Mouse (Mus musculus) stomach, embryonic 16.5 days (tissue): Measurements from ENCODE around the gene Klhl12. TPM values are rescaled to one million over a fixed set of nuclear protein-coding genes. Genes with fewer than 3 reads are reported as not detected.
A peak's percentile ranks its signal among the peaks of the same experiment; 100 is the strongest.
"Not testable (repeated sequence)": the region's sequence is repeated elsewhere in the genome, so short reads cannot be mapped to it uniquely, and the experiment has no call there.

Source experiments
- ATAC-seq: fragments of 200-750 bp; cut with Nextera tagmentation; 2 replicates; pipeline ENCODE4 v1.8.0; 2017; ENCODE audit warnings: moderate number of reproducible peaks, moderate TSS enrichment; ENCODE audit not compliant: insufficient read depth, low FRiP score
- H3K27ac ChIP-seq: fragments of 300-500 bp; sonication (generic); 2 replicates; pipeline ENCODE4 v1.5.1; 2014; ENCODE audit warnings: low read length
- H3K27me3 ChIP-seq: fragments of 300-500 bp; sonication (generic); 2 replicates; pipeline ENCODE4 v1.6.1; 2014; ENCODE audit warnings: low read length, control low read depth, mixed read lengths; ENCODE audit not compliant: control insufficient read depth, insufficient read depth
- H3K36me3 ChIP-seq: fragments of 300-500 bp; sonication (generic); 2 replicates; pipeline ENCODE4 v1.6.1; 2014; ENCODE audit warnings: low read length; ENCODE audit not compliant: control insufficient read depth, insufficient read depth
- H3K4me1 ChIP-seq: fragments of 300-500 bp; sonication (generic); 2 replicates; pipeline ENCODE4 v1.6.1; 2014; ENCODE audit warnings: low read length, control low read depth, mixed read lengths; ENCODE audit not compliant: control insufficient read depth, insufficient read depth
- H3K4me2 ChIP-seq: fragments of 300-500 bp; sonication (generic); 2 replicates; pipeline ENCODE4 v1.6.1; 2014; ENCODE audit warnings: low read depth, low read length, mixed read lengths
- H3K4me3 ChIP-seq: fragments of 300-500 bp; sonication (generic); replicated peaks from 2 replicates; pipeline ENCODE4 v1.5.1; 2014; ENCODE audit warnings: mild to moderate bottlenecking, low read length
- H3K9ac ChIP-seq: fragments of 300-500 bp; sonication (generic); 2 replicates; pipeline ENCODE4 v1.6.1; 2014; ENCODE audit warnings: low read length
- H3K9me3 ChIP-seq: fragments of 300-500 bp; sonication (generic); replicated peaks from 2 replicates; pipeline ENCODE4 v1.6.1; 2016; ENCODE audit warnings: low read length, control low read depth; ENCODE audit not compliant: control insufficient read depth
- WGBS: fragments of 180-500 bp; shearing (Covaris S2); extraction: QIAGEN DNeasy Blood & Tissue Kit; methylation state at CpG from one replicate; pipeline ENCODE4 v1.1.7; 2014; 5-methylcytosine and 5-hydroxymethylcytosine counted together
- polyA plus RNA-seq: library from polyadenylated mRNA; unstranded; fragments of >200 nt; fragmentation: Nextera tagmentation; extraction: Ambion mirVana; gene quantifications from 2 replicates; pipeline ENCODE4 v1.2.1, GENCODE M21; 2015

Klhl12 gene
- polyA plus RNA-seq, 1 experiment from 2014 or later: 23.1 TPM

DNA sequence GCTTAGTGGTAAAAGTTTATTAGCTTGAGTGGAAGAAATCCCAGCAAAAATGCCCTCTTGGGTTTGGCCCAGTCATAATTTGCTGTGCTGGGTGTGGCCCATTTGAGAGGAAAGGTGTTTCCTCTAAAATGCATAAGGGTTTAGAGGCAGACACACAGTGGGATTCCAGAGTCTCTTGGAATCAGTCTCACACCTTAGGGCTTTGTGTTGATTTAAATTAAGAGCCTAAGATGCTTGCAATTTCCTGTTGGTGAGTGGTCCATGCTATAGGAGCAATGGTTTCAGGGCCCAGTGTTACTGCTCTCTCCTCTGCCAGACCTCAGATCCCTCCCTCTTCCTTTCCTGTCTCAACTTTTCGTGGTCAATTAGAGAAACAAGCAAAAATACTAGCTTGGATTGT is 36.2 kb upstream of the Klhl12 start:
- no peaks in the 10 kb centered on the region for H3K27me3 ChIP-seq
- WGBS: 38% methylated on average over 1 of the region's 1 CpGs
- no peak overlapping the region for H3K9ac ChIP-seq
- peak overlapping the region; percentile 8; the same call in 1 of the 2 replicates for H3K4me2 ChIP-seq
- peak overlapping the region; percentile 5 for H3K27ac ChIP-seq
- H3K4me1 ChIP-seq: peaks cover 59% of the 10 kb centered on the region
- ATAC-seq: no peak
- no peak overlapping the region for H3K4me3 ChIP-seq
- H3K36me3 ChIP-seq: no peaks in the 10 kb centered on the region
- no peaks in the 10 kb centered on the region for H3K9me3 ChIP-seq

DNA sequence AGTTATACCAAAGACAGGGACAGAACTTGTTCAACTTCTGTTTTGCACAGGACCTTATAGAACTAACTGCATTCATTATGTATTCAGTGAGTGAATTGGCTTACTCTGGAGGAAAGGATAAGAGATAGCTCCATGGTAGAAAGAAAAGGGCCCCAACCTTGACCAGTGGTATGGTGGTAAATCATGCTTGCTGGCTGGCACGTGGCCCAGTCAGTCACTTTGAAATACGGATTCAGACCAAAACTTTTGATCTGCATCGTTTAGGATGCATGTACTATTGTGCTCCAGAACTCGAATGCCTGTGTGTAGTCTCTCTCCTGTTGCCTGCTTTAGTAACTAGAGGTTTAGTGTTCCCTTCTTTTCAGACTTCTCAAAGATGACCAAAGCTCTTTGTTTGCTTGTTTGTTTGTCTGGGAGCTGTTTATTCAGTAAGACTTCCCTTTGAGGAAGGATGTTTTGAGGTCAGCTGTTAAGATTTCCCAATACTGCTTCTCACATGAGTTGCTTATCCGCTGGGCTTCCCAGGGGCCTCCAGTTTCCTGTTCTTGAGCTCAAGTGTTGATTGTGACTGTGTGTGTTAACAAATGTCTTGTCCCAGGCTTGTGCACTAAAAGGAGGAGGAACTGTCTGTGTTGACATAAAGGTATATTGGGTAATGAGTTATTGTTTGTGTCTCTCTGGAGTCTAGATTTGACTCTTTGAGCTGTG is 35.4 kb upstream of the Klhl12 start:
- no peaks in the 10 kb centered on the region for H3K27me3 ChIP-seq
- WGBS: 47% methylated on average over 5 of the region's 5 CpGs
- H3K4me3 ChIP-seq: no peak overlapping the region
- H3K9me3 ChIP-seq: no peaks in the 10 kb centered on the region
- H3K27ac ChIP-seq: peak overlapping the region; percentile 5
- H3K9ac ChIP-seq: no peak overlapping the region
- H3K4me1 ChIP-seq: peaks cover 53% of the 10 kb centered on the region
- H3K36me3 ChIP-seq: 0 out of 2 replicates have a peak, but pooled peaks cover 5% of the 10 kb centered on the region
- no peak for ATAC-seq
- H3K4me2 ChIP-seq: peak overlapping the region; percentile 8; the same call in 1 of the 2 replicates

DNA sequence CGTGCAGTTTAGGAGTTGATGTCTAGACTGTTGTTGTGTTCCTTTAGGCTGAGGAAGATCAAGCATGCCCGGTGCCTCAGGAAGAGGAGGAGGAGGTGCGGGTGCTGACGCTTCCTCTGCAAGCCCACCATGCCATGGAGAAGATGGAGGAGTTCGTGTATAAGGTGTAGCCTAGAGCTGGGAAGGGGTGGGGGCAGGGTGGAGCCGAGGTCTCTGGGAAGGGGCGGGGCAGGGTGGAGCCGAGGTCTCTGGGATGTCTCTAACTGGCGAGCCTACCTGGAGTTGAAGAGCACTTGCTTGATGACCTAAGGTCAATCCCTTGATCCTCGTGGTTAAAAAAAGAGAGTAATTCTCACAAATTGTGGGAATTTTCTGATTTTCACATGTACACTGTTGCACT is 31.4 kb upstream of the Klhl12 start:
- no peak overlapping the region for H3K4me3 ChIP-seq
- 61% methylated on average over 10 of the region's 10 CpGs for WGBS
- no peak overlapping the region for H3K27ac ChIP-seq
- ATAC-seq: no peak
- no peak overlapping the region for H3K9ac ChIP-seq
- no peaks in the 10 kb centered on the region for H3K27me3 ChIP-seq
- peaks cover 21% of the 10 kb centered on the region for H3K36me3 ChIP-seq
- peaks cover 24% of the 10 kb centered on the region for H3K4me1 ChIP-seq
- no peak overlapping the region for H3K4me2 ChIP-seq
- H3K9me3 ChIP-seq: no peaks in the 10 kb centered on the region

DNA sequence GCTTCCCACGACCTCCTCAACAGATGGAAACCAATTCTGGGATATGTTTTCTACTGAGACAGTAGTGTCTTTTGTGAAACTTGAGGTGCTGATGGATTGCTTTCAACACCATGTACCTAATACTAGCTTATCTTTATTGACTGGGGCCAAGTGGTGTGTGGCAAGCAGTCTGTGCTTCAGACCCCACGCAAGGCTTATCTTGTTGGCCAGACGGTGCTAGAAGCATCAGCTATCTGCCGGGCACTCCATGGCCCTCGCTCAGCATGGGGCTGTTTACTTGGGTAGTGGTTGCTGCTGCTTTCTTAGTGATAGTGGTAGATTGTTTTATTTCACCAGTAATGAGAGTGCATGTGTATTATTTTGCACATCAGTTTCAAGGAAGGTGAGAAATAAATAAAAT is 29.0 kb upstream of the Klhl12 start:
- no peak overlapping the region for H3K9ac ChIP-seq
- H3K9me3 ChIP-seq: no peaks in the 10 kb centered on the region
- no peaks in the 10 kb centered on the region for H3K27me3 ChIP-seq
- H3K4me3 ChIP-seq: no peak overlapping the region
- no peak overlapping the region for H3K27ac ChIP-seq
- no peak overlapping the region for H3K4me2 ChIP-seq
- WGBS: 79% methylated on average over 5 of the region's 5 CpGs
- H3K36me3 ChIP-seq: peaks cover 31% of the 10 kb centered on the region
- peaks cover 8% of the 10 kb centered on the region; the same call in 1 of the 2 replicates for H3K4me1 ChIP-seq
- ATAC-seq: peak; percentile 78; the same call in 1 of the 2 replicates

DNA sequence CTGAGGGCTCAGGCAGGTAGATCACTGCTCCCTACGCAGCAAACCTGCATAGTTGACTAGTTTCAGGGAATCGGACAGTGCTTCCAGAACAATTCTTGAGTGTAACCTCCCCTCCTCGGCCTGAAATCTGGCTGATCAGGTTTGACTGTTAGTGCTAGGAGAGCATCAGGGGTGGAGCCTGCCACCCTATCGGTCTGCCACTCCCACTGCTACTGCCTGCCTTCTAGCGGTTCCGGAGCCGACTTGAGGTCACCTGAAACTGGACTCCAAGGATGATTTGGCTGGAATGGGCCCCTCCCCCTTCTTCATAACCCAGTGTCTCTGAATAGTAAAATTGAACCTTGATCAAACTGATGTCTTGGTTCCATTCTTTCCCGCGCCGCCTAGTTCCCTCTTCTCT is 22.3 kb upstream of the Klhl12 start:
- H3K9ac ChIP-seq: no peak overlapping the region
- no peaks in the 10 kb centered on the region for H3K4me1 ChIP-seq
- H3K9me3 ChIP-seq: no peaks in the 10 kb centered on the region
- WGBS: 71% methylated on average over 10 of the region's 10 CpGs
- ATAC-seq: no peak
- H3K27me3 ChIP-seq: no peaks in the 10 kb centered on the region
- H3K27ac ChIP-seq: no peak overlapping the region
- no peak overlapping the region for H3K4me3 ChIP-seq
- H3K4me2 ChIP-seq: no peak overlapping the region
- H3K36me3 ChIP-seq: peaks cover 20% of the 10 kb centered on the region

DNA sequence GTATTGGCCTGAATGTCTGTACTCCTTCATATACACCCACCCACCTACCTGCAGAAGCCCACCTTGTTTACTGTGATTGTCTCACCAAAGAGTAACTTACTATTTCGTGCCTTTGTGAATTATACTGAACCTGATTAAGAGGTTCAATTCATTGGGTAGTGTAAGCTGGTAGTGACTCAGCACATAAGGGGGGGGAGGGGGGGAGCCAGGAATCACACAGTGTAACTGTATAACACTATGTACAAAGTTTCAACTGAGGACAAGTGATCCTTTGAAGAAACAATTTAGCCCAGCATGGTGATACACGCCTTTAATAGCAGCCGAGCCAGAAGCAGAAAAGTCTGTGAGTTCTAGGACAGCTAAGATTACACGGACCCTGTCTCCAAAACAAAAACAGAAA is 21.9 kb upstream of the Klhl12 start:
- Histone ChIP-seq H3K27ac (no peak overlapping the region), H3K27me3 (no peaks in the 10 kb centered on the region), H3K36me3 (peaks cover 20% of the 10 kb centered on the region), H3K9ac (no peak overlapping the region), H3K4me3 (no peak overlapping the region), H3K4me1 (no peaks in the 10 kb centered on the region), H3K9me3 (no peaks in the 10 kb centered on the region), H3K4me2 (no peak overlapping the region)
- no peak for ATAC-seq
- 87% methylated on average over 4 of the region's 4 CpGs for WGBS

DNA sequence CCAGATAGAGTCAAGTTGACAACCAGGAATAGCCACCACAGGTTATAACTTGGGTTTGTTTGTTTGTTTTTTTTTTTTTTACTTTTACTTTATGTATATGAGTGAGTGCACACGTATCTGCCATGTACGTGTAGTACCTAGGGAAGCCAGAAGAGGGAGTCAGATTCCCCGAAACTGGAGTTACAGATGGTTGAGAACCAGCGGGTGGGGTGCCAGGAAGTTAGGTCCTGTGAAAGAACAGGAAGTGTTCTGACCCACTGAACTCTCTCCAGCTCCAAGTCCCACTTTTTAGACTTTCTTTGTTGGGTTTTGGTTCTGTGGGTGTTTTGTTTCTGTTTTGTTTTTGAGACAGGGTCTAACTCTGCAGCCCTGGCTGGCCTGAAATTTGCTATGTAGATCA is 19.9 kb upstream of the Klhl12 start:
- Histone ChIP-seq H3K27me3 (no peaks in the 10 kb centered on the region), H3K9ac (no peak overlapping the region), H3K9me3 (no peaks in the 10 kb centered on the region), H3K4me3 (no peak overlapping the region), H3K4me2 (no peak overlapping the region), H3K27ac (no peak overlapping the region), H3K36me3 (peaks cover 14% of the 10 kb centered on the region; the same call in 1 of the 2 replicates), H3K4me1 (no peaks in the 10 kb centered on the region)
- no peak for ATAC-seq
- WGBS: 31% methylated on average over 4 of the region's 4 CpGs

DNA sequence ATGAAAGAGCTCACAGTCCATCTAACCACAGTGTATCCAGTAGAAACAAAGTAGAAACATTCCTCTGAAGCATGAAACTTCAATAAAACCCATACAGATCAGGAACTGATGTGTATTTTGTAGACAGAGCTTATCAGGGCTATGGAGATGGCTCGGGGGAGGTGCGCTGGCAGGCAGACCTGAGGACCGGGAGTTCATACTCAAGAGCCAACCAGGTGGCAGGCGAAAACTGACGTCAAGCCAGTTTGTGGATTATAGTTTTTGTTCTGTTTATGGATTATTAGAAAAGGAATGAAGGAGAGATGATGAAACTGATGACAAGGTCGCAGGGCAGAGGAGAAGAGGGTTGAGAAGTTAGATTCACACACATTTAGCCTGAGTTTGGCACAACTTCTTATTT is 14.9 kb upstream of the Klhl12 start:
- 83% methylated on average over 6 of the region's 6 CpGs for WGBS
- no peaks in the 10 kb centered on the region for H3K36me3 ChIP-seq
- H3K27ac ChIP-seq: no peak overlapping the region
- H3K27me3 ChIP-seq: no peaks in the 10 kb centered on the region
- ATAC-seq: no peak
- no peak overlapping the region for H3K4me2 ChIP-seq
- H3K4me1 ChIP-seq: no peaks in the 10 kb centered on the region
- no peak overlapping the region for H3K9ac ChIP-seq
- no peak overlapping the region for H3K4me3 ChIP-seq
- no peaks in the 10 kb centered on the region for H3K9me3 ChIP-seq

DNA sequence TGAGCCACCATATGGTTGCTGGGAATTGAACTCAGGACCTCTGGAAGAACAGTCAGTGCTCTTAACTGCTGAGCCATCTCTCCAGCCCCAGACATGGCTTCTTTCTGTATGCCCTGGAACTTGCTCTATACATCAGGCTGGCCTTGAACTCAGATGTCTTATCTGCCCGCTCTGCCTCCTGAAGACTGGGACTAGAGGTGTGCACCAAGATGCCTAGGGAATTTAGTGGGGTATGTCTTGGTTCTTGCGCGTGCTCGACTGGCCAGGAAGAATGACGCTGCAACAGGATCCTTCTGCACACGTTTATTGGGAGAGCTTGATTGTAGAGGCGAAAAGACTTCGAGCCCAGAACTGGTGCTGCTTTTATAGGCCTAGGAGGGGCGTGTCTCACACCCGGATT is 13.6 kb upstream of the Klhl12 start:
- H3K36me3 ChIP-seq, H3K4me1 ChIP-seq, ATAC-seq, H3K9me3 ChIP-seq, H3K27me3 ChIP-seq, H3K4me3 ChIP-seq, H3K4me2 ChIP-seq, H3K9ac ChIP-seq, H3K27ac ChIP-seq: not testable (repeated sequence)
- 92% methylated on average over 6 of the region's 10 CpGs for WGBS
